Mouse (Mus musculus): ENCODE measurements around the gene Ushbp1.
"Not testable (repeated sequence)": the region's sequence is repeated elsewhere in the genome, so short reads cannot be mapped to it uniquely, and the experiment has no call there.

Gene Ushbp1

DNA sequence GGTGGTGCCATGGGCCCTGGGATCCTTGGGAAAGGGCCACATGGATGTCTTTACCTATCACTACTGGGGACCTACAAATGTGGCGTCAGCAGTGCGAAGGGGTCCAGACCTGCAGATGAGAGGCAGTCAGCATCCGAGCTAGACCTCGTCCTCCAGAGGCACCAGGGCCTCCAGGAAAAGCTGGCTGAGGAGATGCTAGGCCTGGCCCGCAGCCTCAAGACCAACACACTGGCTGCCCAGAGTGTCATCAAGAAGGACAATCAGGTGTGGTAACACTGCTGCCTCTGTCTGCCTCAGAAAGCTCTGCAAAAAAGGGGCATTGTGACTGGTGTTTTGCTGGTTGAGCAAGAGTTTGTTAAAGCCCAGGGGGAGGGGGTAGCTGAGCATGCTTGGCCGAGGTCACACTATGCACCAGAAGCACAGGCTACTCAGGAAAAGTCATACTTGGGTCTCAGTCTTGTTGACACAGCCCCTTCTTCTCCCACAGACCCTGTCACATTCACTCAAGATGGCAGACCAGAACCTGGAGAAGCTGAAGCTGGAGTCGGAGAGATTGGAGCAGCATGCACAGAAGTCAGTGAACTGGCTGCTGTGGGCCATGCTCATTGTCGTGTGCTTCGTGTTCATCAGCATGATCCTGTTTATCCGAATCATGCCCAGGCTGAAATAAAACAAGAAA lies 26.4 kb downstream of the Ushbp1 start:
- no peak for DNase-seq (ENCODE audit: low spot score)

- DNase-seq (ENCODE audit: low spot score) = no peak
These were observed 27.2 kb downstream of the Ushbp1 start for GRCm38 (mm10) chr8:71368366-71368765.

GRCm38 (mm10) chr8:71367529-71368176 lies 27.9 kb downstream of the Ushbp1 start:
- DNase-seq (ENCODE audit: low spot score) = no peak

GRCm38 (mm10) chr8:71366771-71367528 lies 28.7 kb downstream of the Ushbp1 start, which contains the start of gene Use1:
Use1 (plus strand) TSS chr8:71366848.
- peak; percentile 95 for DNase-seq (ENCODE audit: low spot score)

DNA sequence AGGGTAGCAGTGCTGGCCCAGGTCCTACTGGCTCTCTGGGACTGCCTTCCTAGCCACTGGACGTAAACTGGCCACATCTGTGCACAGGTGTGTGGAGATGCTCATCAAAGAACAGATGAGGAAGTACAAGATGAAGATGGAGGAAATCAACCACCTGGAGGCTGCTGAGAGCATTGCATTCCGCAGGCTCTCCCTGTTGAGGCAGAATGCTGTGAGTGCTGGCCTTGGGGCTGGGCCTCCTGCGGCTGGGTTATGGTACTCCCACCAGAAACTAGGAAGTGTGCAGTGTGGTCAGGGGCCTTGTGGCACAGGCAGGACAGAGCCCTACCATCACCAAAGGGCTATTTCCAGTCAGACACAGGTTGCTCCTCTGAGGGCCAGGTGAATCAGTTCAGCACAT lies 37.6 kb downstream of the Ushbp1 start:
- DNase-seq (ENCODE audit: low spot score) = no peak

DNA sequence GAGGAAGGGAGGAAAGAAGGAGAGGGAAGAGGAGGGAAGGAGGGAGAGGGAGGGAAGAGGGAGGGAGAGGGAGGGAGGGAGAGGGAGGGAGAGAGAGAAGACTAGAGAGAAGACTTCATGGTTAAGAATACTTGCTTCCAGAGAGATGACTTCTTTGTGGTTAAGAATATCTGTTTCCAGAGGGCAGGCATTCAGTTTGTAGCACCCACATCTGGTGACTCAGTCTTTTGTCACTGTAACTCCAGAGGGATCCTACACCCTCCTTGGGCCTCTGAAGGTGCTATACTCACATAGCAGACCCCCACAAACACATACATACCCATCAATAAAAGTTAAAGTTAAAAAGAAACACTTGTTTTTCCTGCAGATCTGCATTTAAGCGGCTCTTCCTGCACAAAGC lies 44.1 kb downstream of the Ushbp1 start:
- no peak for DNase-seq (ENCODE audit: low spot score)

DNA sequence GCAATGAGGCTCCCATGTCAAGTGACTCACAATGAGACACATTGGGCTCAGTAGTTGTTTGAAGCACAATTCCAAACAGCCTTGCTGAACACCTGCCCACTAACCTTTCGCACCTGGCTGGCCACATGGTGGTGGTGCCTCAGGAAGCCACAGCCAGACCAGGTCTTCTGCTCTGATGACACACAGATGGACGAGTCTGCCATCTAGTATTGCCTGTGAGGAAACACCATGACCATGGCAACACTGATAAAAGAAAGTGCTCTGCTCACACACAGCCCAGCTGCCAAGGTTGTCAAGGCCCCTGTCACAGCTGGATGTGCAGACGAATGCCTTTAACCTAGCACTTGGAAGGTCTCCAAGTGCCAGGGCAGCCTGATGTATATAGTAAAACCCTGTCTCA lies 44.5 kb downstream of the Ushbp1 start:
- DNase-seq (ENCODE audit: low spot score) = no peak

GRCm38 (mm10) chr8:71346581-71346980 lies 49.0 kb downstream of the Ushbp1 start:
- DNase-seq (ENCODE audit: low spot score) = no peak

GRCm38 (mm10) chr8:71340625-71341024 lies 55.0 kb downstream of the Ushbp1 start:
- DNase-seq (ENCODE audit: low spot score) = peak; percentile 7

DNA sequence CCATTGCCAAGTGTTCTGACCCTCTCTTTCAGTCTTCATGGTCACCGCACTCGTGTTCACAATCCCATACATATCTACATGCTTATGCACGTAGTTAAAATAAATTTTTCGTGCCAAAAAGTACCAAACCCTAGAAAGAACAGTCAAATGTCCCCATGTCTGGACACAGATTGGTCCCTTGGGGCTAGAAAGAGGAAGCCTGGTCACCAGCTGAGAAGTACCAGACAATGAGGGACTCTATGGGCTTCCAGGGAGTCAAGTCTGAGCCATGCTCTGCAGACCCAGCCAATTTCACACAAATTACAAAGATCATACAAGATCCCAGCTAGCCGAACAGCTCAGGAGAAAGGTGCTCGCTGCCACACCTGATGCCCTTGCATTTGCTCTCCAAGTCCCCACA lies 57.8 kb downstream of the Ushbp1 start:
- not testable (repeated sequence) for DNase-seq (ENCODE audit: low spot score)

All from lung, postnatal 25 days (tissue).